Mouse (Mus musculus) large intestine, adult 2 months (tissue): ENCODE measurements around the gene Cidec. TPM values are rescaled to one million over a fixed set of nuclear protein-coding genes. Genes with fewer than 3 reads are reported as not detected.

Experiments
- DNase-seq: peaks from one replicate; pipeline ENCODE4 v3.0.0-alpha.2; 2012; ENCODE audit warnings: low read depth, low spot score
- WGBS: fragments of 180-500 bp; shearing (Covaris S2); methylation state at CpG from one replicate; pipeline ENCODE4 v1.1.7; 2018; 5-methylcytosine and 5-hydroxymethylcytosine counted together
- polyA plus RNA-seq: library from polyadenylated mRNA; depleted of rRNA; stranded (reverse); fragments of >200 nt; gene quantifications from 2 replicates; pipeline ENCODE4 v1.2.3, GENCODE M21; 2012; rRNA removed

The Cidec gene
- polyA plus RNA-seq, 1 experiment, result 49.1 TPM

DNA sequence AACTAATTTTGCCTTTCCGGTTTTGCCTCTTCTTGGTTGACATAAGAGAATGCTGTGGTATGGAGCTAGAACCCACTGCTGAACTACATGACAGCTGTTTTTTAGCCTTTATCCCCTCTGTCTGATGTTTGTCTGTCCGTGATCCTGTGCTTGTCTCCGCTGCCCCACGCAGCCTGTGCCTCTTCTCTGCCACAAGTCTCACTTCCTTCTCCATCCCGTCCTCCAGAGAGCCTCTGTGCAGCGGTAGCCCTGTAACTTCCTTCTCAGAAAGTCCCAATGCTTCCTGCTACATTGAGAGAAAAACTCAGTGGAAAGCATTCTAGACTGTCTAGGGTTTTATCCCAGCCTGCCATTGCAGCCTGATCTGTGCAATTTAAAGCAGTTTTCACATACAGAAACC lies 56.3 kb downstream of the Cidec start:
- DNase-seq, result no peak
- 25% methylated on average over 6 of the region's 6 CpGs for WGBS

DNA sequence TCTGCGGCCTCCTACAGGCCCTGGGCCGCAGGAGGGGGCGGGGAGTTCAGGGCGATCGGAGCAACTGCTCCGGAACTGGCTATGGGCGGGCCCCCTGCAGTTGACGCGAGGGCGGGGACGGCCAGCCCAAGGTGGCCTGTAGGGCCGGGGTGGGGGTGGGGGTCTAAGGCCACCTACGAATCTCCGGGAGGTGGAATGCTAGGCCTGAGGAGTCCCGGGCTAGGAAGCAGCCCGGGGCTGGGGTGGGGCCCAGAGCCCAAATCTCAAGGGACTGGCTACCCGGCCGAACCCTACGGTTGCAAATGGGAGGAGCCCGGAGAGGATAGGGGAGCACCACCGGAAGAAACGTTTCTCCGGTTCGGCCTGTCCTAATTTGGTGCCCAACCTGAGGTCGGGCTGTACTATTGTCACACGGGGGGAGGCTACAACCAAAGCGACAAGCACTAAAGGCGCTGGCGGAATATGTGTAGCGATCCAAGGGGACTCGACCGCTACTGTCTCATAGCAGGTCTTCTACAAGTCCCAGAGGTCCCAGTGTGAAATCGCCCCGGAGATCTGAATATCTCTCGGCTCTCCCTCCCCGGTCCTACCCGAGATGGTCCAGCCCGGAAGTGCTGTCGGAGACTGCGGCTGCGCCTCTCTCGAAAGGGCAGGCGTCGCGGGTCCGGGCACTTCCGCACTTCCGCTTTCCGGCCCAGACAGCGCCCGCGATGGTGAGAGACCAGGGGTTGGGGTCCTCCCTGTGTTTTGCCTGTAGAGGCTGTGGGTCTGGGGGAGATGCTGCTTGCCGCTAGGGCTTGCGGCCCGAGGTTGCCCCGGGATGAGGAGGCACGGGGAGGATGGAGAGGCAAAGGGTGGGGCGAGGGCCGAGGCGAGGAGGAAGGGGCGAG lies 57.8 kb downstream of the Cidec start, which contains the start of the genes Tada3 and Arpc4:
Gene Tada3 (minus strand): TSS at position 388 of the 890 bp plus-strand sequence.
Gene Arpc4 (plus strand): TSS at position 620 of the 890 bp plus-strand sequence.
- DNase-seq, result peak; percentile 71
- 1% methylated on average over 61 of the region's 61 CpGs for WGBS

DNA sequence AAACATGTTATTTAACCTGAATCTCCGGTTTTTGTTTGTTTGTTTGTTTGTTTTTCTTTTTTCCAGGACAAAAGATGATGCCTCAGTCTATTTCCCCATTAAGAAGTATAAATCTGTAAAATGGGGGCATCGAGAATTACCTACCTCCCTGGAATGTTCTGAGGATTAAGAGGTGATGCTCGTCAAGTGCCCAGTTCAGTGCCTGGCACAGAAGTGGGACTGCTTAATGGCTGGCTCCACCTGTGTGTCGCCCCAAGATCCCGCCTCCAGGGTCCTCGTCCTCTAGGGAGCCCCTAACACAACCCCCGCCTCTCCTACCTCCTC lies 58.4 kb downstream of the Cidec start:
- under 1% methylated on average over 7 of the region's 7 CpGs for WGBS

More for the DNA sequence above, 58.4 kb downstream of the Cidec start:
- DNase-seq, result peak; percentile 19

Other genes with a start within 250 kb of the Cidec start
- 0.26 and 0.46 TPM in 2 replicates for gene Lhfpl4, start 240.4 kb downstream of the Cidec start, polyA plus RNA-seq
- gene Mtmr14, start 197.9 kb downstream of the Cidec start, polyA plus RNA-seq, result 40.6 and 46.3 TPM in 2 replicates
- gene Cpne9, start 153.5 kb downstream of the Cidec start, polyA plus RNA-seq, result 0.10 TPM in 1 of 2 replicates, not detected in the other
- gene Brpf1, start 128.6 kb downstream of the Cidec start, polyA plus RNA-seq, result 14.5 and 20.5 TPM in 2 replicates
- gene Ogg1, start 108.8 kb downstream of the Cidec start, polyA plus RNA-seq, result 16.9 and 18.1 TPM in 2 replicates
- 19.6 and 20.4 TPM in 2 replicates for gene Camk1, start 91.8 kb downstream of the Cidec start, polyA plus RNA-seq
- 19.8 and 21.2 TPM in 2 replicates for gene Tada3, start 57.9 kb downstream of the Cidec start, polyA plus RNA-seq
- gene Arpc4, start 57.6 kb downstream of the Cidec start, polyA plus RNA-seq, result 131 and 134 TPM in 2 replicates
- 13.5 and 15.6 TPM in 2 replicates for gene Ttll3, start 46.5 kb downstream of the Cidec start, polyA plus RNA-seq
- gene Rpusd3, start 16.4 kb downstream of the Cidec start, polyA plus RNA-seq, result 48.7 and 58.6 TPM in 2 replicates
- gene Jagn1, start 6.8 kb upstream of the Cidec start, polyA plus RNA-seq, result 68.4 and 72.0 TPM in 2 replicates
- 4.8 and 7.5 TPM in 2 replicates for gene Il17re, start 22.7 kb upstream of the Cidec start, polyA plus RNA-seq
- gene Il17rc, start 35.7 kb upstream of the Cidec start, polyA plus RNA-seq, result 341 and 416 TPM in 2 replicates
- 11.9 and 12.3 TPM in 2 replicates for gene Creld1, start 47.5 kb upstream of the Cidec start, polyA plus RNA-seq
- gene Prrt3, start 66.2 kb upstream of the Cidec start, polyA plus RNA-seq, result 0.01 TPM in 1 of 2 replicates, not detected in the other
- 37.7 and 46.5 TPM in 2 replicates for gene Emc3, start 95.9 kb upstream of the Cidec start, polyA plus RNA-seq
- 2.2 and 4.2 TPM in 2 replicates for gene Fancd2, start 95.9 kb upstream of the Cidec start, polyA plus RNA-seq
- gene Fancd2os, start 165.0 kb upstream of the Cidec start, polyA plus RNA-seq, result not detected in 2 replicates
- 138 and 168 TPM in 2 replicates for gene Brk1, start 169.0 kb upstream of the Cidec start, polyA plus RNA-seq
- gene Vhl, start 188.2 kb upstream of the Cidec start, polyA plus RNA-seq, result 14.7 and 14.9 TPM in 2 replicates
- 39.6 and 85.3 TPM in 2 replicates for gene Irak2, start 202.7 kb upstream of the Cidec start, polyA plus RNA-seq